Mouse (Mus musculus): Measurements from ENCODE around the gene Scarf2. TPM values are rescaled to one million over a fixed set of nuclear protein-coding genes. Genes with fewer than 3 reads are reported as not detected.

The Scarf2 gene
- polyA plus RNA-seq, 1 experiment from 2014 or later, result 4.4 TPM

DNA sequence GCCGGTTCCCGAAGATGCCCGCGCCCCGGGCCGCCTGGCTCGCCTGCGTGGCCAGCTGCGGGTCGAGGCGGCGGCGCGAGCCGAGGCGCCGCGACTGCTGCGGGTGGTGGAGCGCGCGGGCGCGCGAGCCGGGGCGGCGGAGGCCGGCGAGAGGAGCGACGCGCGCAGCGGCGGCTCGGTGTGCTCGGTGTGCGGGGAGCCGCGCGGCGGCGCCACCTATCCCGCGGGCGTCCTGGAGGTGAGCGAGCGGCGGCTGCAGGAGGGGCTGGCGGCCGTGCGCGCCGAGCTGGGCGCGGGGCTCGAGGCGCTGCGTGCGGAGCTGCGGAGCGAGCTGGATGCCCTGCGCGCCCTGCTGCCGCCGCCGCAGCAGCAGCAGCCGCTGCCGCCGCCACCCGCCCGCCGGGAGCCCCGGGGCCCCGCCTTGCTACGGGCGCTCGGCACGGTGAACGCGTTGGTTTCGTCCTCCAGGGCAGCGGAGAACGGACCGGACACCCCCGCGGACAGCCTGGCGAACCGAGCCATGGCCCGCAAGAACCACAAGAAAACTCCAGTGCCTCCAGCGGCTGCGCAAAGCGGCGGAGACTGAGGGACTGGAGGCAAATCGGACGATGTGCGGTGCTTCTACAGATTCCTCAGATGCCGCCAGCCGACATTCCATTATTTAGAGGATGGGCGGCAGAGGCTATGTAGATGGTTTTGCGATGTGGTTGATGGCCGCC, 36.8 kb downstream of the Scarf2 start:
- ATAC-seq, result peak; percentile 58
- WGBS, result under 1% methylated on average over 91 of the region's 103 CpGs
- peaks cover 56% of the 10 kb centered on the region for H3K27me3 ChIP-seq (replicated peaks; ENCODE audit: control insufficient read depth, insufficient read depth, low read length)

DNA sequence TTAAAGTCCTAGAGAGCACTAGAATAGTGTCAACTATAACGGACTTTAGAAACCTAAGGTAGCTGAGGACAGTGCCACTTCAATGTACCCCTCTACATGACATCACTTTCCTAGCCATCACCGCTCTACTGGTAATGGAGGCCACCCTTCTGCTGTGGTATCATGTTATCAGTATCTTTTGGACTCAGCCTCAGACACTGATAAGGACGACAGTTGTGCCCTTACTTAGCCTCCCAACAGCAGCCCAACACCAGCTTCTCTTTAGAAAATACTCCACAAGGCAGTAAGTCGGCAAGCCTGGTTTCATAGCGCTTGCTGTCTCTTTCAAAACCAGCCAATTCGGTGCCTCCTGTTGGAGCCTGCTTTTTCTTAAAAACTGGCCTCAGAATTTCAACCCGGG, 37.5 kb downstream of the Scarf2 start:
- H3K9me3 ChIP-seq (ENCODE audit: control insufficient read depth, low read length), result no peaks in the 10 kb centered on the region
- ATAC-seq, result no peak
- peaks cover 56% of the 10 kb centered on the region for H3K27me3 ChIP-seq (replicated peaks; ENCODE audit: control insufficient read depth, insufficient read depth, low read length)
- H3K36me3 ChIP-seq (ENCODE audit: control insufficient read depth, insufficient read depth, low read length), result no peaks in the 10 kb centered on the region
- H3K4me1 ChIP-seq (ENCODE audit: control insufficient read depth, insufficient read depth, low read length), result peaks cover 10% of the 10 kb centered on the region
- peak overlapping the region; percentile 99; the same call in 1 of the 2 replicates for H3K4me2 ChIP-seq (ENCODE audit: low read depth, low read length)
- peak overlapping the region; percentile 61 for H3K4me3 ChIP-seq (ENCODE audit: low read length)
- H3K27ac ChIP-seq (ENCODE audit: low read length), result no peak overlapping the region
- WGBS, result 52% methylated on average over 7 of the region's 7 CpGs
- H3K9ac ChIP-seq (ENCODE audit: low read depth, low read length), result no peak overlapping the region

More for the DNA sequence above, 36.8 kb downstream of the Scarf2 start:
- Histone ChIP-seq H3K4me3 (ENCODE audit: low read length) (peak overlapping the region; percentile 61), H3K9me3 (ENCODE audit: control insufficient read depth, low read length) (no peaks in the 10 kb centered on the region), H3K4me2 (ENCODE audit: low read depth, low read length) (peak overlapping the region; percentile 99), H3K9ac (ENCODE audit: low read depth, low read length) (peak overlapping the region; percentile 64), H3K4me1 (ENCODE audit: control insufficient read depth, insufficient read depth, low read length) (peaks cover 10% of the 10 kb centered on the region), H3K36me3 (ENCODE audit: control insufficient read depth, insufficient read depth, low read length) (no peaks in the 10 kb centered on the region), H3K27ac (ENCODE audit: low read length) (no peak overlapping the region)

GRCm38 (mm10) chr16:17835481-17835880, 38.4 kb downstream of the Scarf2 start:
- 47% methylated on average over 13 of the region's 13 CpGs for WGBS
- no peak for ATAC-seq
- H3K9ac ChIP-seq (ENCODE audit: low read depth, low read length), result no peak overlapping the region
- no peaks in the 10 kb centered on the region for H3K36me3 ChIP-seq (ENCODE audit: control insufficient read depth, insufficient read depth, low read length)
- H3K9me3 ChIP-seq (ENCODE audit: control insufficient read depth, low read length), result no peaks in the 10 kb centered on the region
- H3K27me3 ChIP-seq (replicated peaks; ENCODE audit: control insufficient read depth, insufficient read depth, low read length), result peaks cover 56% of the 10 kb centered on the region
- no peak overlapping the region for H3K27ac ChIP-seq (ENCODE audit: low read length)
- H3K4me3 ChIP-seq (ENCODE audit: low read length), result no peak overlapping the region
- H3K4me1 ChIP-seq (ENCODE audit: control insufficient read depth, insufficient read depth, low read length), result peaks cover 10% of the 10 kb centered on the region
- H3K4me2 ChIP-seq (ENCODE audit: low read depth, low read length), result no peak overlapping the region

DNA sequence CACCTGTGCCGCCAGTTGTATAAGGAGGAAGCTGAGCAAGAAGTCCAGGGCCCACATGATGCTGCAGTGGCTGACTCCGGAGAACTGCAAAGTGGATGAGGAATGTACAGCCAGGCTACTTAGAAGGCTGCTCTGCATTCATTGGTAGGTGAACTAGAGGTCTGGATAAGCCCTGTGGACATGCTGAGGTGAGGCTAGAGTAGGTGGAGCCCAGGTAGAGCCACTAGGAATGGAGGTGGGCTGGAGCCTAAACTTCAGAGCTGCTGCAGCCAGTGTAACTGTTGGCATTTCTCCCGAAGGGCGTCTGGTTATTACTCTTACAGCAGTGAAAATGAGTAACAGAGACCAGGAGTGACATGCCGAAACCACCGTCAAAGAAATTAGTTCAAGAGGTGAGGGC, 41.0 kb downstream of the Scarf2 start, which contains the start of gene Car15:
Gene Car15, minus strand, starts transcription at position 314 of the 400 bp plus-strand sequence.
- Histone ChIP-seq H3K4me2 (ENCODE audit: low read depth, low read length) (no peak within 1 kb of the TSS), H3K36me3 (ENCODE audit: control insufficient read depth, insufficient read depth, low read length) (peaks cover 14% of the 10 kb centered on the region; the same call in 1 of the 2 replicates), H3K4me1 (ENCODE audit: control insufficient read depth, insufficient read depth, low read length) (peaks cover 8% of the 10 kb centered on the region), H3K27me3 (replicated peaks; ENCODE audit: control insufficient read depth, insufficient read depth, low read length) (peaks cover 33% of the 10 kb centered on the region), H3K4me3 (ENCODE audit: low read length) (no peak within 1 kb of the TSS), H3K9me3 (ENCODE audit: control insufficient read depth, low read length) (no peaks in the 10 kb centered on the region), H3K27ac (ENCODE audit: low read length) (no peak within 1 kb of the TSS), H3K9ac (ENCODE audit: low read depth, low read length) (no peak within 1 kb of the TSS)
- ATAC-seq, result no peak
- WGBS, result 77% methylated on average over 6 of the region's 6 CpGs

DNA sequence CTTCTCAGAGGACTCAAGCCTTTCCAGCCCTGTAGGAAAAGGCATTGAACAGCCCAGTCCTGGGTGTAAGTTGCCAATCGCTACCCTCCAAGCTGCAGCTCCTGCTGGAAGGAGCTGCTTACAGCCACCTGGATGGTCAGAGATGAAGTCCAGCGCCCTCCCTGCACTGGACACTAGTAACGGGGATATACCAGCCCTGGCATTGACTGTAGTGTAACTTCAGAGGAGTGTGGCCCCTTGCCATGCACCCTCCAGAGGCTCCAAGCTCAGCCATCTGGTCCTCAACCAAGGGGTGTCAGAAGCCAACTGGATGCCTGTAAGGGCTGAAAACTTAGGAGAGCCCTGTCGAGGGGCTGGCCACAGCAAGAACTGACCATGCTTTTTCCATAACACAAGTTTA, 42.9 kb downstream of the Scarf2 start:
- H3K27ac ChIP-seq (ENCODE audit: low read length), result no peak overlapping the region
- H3K27me3 ChIP-seq (replicated peaks; ENCODE audit: control insufficient read depth, insufficient read depth, low read length), result peaks cover 13% of the 10 kb centered on the region
- no peaks in the 10 kb centered on the region for H3K4me1 ChIP-seq (ENCODE audit: control insufficient read depth, insufficient read depth, low read length)
- 89% methylated on average over 4 of the region's 4 CpGs for WGBS
- H3K9me3 ChIP-seq (ENCODE audit: control insufficient read depth, low read length), result no peaks in the 10 kb centered on the region
- H3K4me2 ChIP-seq (ENCODE audit: low read depth, low read length), result no peak overlapping the region
- H3K9ac ChIP-seq (ENCODE audit: low read depth, low read length), result no peak overlapping the region
- H3K4me3 ChIP-seq (ENCODE audit: low read length), result no peak overlapping the region
- no peak for ATAC-seq
- H3K36me3 ChIP-seq (ENCODE audit: control insufficient read depth, insufficient read depth, low read length), result peaks cover 22% of the 10 kb centered on the region

- 94% methylated on average over 7 of the region's 7 CpGs for WGBS
- Histone ChIP-seq H3K4me3 (ENCODE audit: low read length) (no peak overlapping the region), H3K27ac (ENCODE audit: low read length) (no peak overlapping the region), H3K4me2 (ENCODE audit: low read depth, low read length) (no peak overlapping the region), H3K9me3 (ENCODE audit: control insufficient read depth, low read length) (no peaks in the 10 kb centered on the region), H3K27me3 (replicated peaks; ENCODE audit: control insufficient read depth, insufficient read depth, low read length) (no peaks in the 10 kb centered on the region), H3K4me1 (ENCODE audit: control insufficient read depth, insufficient read depth, low read length) (no peaks in the 10 kb centered on the region), H3K36me3 (ENCODE audit: control insufficient read depth, insufficient read depth, low read length) (peaks cover 22% of the 10 kb centered on the region), H3K9ac (ENCODE audit: low read depth, low read length) (no peak overlapping the region)
- no peak for ATAC-seq
Measured at GRCm38 (mm10) chr16:17842437-17842836, 45.4 kb downstream of the Scarf2 start.

DNA sequence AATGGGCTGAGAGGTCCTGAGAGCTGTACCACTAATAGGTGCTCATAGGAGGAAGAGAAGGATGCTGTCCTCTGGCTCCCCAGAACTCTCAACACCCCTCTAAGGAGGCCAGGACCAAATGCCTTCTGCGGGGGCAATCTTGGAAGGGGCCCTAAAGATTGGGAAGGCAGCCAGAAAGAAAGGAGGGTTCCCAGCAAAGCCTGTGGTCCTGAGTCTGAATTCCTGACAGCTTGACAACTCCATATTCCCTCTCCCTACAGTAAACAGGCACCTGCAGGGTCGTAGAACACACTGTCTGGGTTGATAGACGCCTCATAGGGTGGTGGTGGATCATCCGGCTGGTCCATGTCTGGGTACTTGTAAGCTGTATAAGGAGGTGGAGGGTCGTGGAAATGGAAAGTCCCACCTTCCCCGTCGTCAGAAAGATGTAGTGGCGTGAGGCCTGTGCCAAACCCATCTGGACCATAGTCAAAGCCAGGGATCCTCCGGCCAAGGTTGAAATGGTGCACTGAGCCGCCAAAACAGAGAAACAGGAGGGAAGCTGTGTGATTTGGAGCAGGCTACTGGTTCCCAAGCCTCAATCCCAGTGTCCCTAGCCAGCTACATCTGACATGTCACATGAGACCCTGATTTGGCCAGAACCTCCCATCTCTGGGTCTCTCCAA, 46.8 kb downstream of the Scarf2 start:
- no peak for ATAC-seq
- H3K4me3 ChIP-seq (ENCODE audit: low read length), result no peak overlapping the region
- WGBS, result 87% methylated on average over 10 of the region's 10 CpGs

GRCm38 (mm10) chr16:17848431-17848830, 51.3 kb downstream of the Scarf2 start:
- no peak overlapping the region for H3K27ac ChIP-seq (ENCODE audit: low read length)
- H3K4me3 ChIP-seq (ENCODE audit: low read length), result no peak overlapping the region
- no peak overlapping the region for H3K9ac ChIP-seq (ENCODE audit: low read depth, low read length)
- no peaks in the 10 kb centered on the region for H3K9me3 ChIP-seq (ENCODE audit: control insufficient read depth, low read length)
- peaks cover 13% of the 10 kb centered on the region for H3K36me3 ChIP-seq (ENCODE audit: control insufficient read depth, insufficient read depth, low read length)
- 96% methylated on average over 6 of the region's 6 CpGs for WGBS
- H3K27me3 ChIP-seq (replicated peaks; ENCODE audit: control insufficient read depth, insufficient read depth, low read length), result no peaks in the 10 kb centered on the region
- ATAC-seq, result no peak
- no peaks in the 10 kb centered on the region for H3K4me1 ChIP-seq (ENCODE audit: control insufficient read depth, insufficient read depth, low read length)
- no peak overlapping the region for H3K4me2 ChIP-seq (ENCODE audit: low read depth, low read length)

More for the DNA sequence above, 46.8 kb downstream of the Scarf2 start:
- H3K4me2 ChIP-seq (ENCODE audit: low read depth, low read length), result no peak overlapping the region
- H3K27ac ChIP-seq (ENCODE audit: low read length), result no peak overlapping the region
- H3K9ac ChIP-seq (ENCODE audit: low read depth, low read length), result no peak overlapping the region
- no peaks in the 10 kb centered on the region for H3K4me1 ChIP-seq (ENCODE audit: control insufficient read depth, insufficient read depth, low read length)
- H3K9me3 ChIP-seq (ENCODE audit: control insufficient read depth, low read length), result no peaks in the 10 kb centered on the region
- H3K27me3 ChIP-seq (replicated peaks; ENCODE audit: control insufficient read depth, insufficient read depth, low read length), result no peaks in the 10 kb centered on the region
- peaks cover 27% of the 10 kb centered on the region for H3K36me3 ChIP-seq (ENCODE audit: control insufficient read depth, insufficient read depth, low read length)

- H3K36me3 ChIP-seq (ENCODE audit: control insufficient read depth, insufficient read depth, low read length), result peaks cover 13% of the 10 kb centered on the region
- H3K27me3 ChIP-seq (replicated peaks; ENCODE audit: control insufficient read depth, insufficient read depth, low read length), result no peaks in the 10 kb centered on the region
- no peaks in the 10 kb centered on the region for H3K4me1 ChIP-seq (ENCODE audit: control insufficient read depth, insufficient read depth, low read length)
- 24% methylated on average over 1 of the region's 1 CpGs for WGBS
- ATAC-seq, result no peak
- H3K9ac ChIP-seq (ENCODE audit: low read depth, low read length), result no peak overlapping the region
- H3K27ac ChIP-seq (ENCODE audit: low read length), result no peak overlapping the region
- H3K9me3 ChIP-seq (ENCODE audit: control insufficient read depth, low read length), result no peaks in the 10 kb centered on the region
- H3K4me3 ChIP-seq (ENCODE audit: low read length), result no peak overlapping the region
- no peak overlapping the region for H3K4me2 ChIP-seq (ENCODE audit: low read depth, low read length)
Measured at GRCm38 (mm10) chr16:17848928-17849327, 51.8 kb downstream of the Scarf2 start.
